Mouse (Mus musculus) megakaryocyte, embryonic 14.5 days (primary cell): ENCODE data around the gene Lrp8.

Experiments
- FLI1 ChIP-seq: IDR thresholded peaks from 2 replicates; pipeline ENCODE4 v1.6.1; 2012; ENCODE audit warnings: low read length, inconsistent platforms, mixed read lengths
- GATA1 ChIP-seq: IDR thresholded peaks from 3 replicates; pipeline ENCODE4 v1.6.1; 2012; ENCODE audit warnings: mixed read lengths, low read length, inconsistent platforms, borderline replicate concordance

DNA sequence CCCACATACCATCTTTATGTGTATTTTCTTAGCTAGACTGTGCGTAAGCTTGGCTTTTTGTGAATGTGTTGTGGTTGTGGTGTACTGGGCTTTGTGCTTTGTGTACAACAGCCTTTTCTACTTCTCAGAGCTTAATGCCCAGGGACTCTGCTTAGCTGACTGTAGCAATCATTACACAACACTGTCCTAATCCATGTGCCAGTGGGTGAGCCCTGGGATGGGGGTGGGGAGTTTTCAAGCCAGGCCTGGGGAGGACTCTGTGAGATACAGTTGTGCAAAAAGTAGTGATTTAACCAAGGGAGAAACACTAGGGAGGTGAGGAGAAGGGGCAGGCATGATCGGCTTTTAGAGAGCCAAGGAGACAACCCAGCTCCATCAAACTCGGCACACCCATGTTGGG lies 98.1 kb downstream of the Lrp8 start:
- TF ChIP-seq GATA1 (no peak), FLI1 (no peak)
